Mouse (Mus musculus): ENCODE data around the gene 9130019O22Rik. TPM values are rescaled to one million over a fixed set of nuclear protein-coding genes. Genes with fewer than 3 reads are reported as not detected.
"Not testable (repeated sequence)": the region's sequence is repeated elsewhere in the genome, so short reads cannot be mapped to it uniquely, and the experiment has no call there.

9130019O22Rik gene
- total RNA-seq, 2 experiments from 2014 or later: 2.8 to 3.1 TPM

GRCm38 (mm10) chr7:127388201-127388600 is 1.2 kb upstream of the 9130019O22Rik start:
- intact Hi-C loops (cut with DNase I); DNase-seq (ENCODE audit: extremely low spot score in 1 of 2, low spot score in 2 of 2): not testable (repeated sequence)

DNA sequence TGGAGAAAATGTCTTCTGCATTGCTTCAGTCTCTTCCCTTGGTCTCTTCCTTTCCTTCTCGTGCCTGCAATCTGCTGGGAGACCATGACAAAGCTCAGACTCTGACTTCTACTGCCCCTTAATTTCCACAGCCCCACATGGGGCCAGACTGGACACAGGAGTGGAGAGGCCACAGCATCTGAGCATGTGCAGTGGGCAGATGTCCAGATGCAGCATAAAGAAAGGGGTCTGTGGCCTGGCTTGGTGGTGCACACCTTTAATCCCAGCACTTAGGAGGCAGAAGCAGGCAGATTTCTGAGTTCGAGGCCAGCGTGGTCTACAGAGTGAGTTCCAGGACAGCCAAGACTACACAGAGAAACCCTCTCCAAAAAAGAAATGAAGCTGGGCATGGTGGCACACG is 1.4 kb downstream of the 9130019O22Rik start:
- intact Hi-C loops (cut with DNase I); DNase-seq (ENCODE audit: extremely low spot score in 1 of 2, low spot score in 2 of 2): not testable (repeated sequence)

DNA sequence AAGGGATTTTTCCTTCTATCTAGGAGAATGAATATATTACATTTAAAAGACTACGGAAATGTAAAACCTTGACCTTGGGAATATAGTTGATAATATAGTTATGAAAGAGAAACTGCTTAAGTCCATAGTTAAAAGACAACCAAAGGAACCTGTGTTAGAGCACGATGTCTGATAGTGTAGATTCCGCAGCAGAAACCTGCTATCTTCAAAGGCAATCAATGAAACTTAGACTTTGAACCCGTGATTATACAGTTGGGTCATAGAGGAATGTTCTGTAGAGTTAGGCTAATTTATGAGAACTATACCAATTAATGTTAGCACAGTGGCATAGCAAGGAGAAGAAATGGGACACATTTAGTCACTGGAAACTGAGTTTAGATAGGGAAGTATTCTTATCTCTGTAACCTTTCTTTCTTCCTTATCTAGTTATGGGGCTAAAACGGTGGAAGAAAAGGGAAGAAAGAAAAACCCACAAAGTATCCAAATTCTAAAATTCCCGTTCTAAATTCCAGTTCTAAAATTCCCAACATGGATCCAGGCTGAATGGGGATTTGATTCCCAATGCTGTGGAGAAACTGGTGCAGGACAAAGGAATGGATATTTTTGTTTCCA is 8.6 kb downstream of the 9130019O22Rik start:
- no peak for DNase-seq (ENCODE audit: extremely low spot score in 1 of 2, low spot score in 2 of 2)
- intact Hi-C loops (cut with DNase I): no loop called here

DNA sequence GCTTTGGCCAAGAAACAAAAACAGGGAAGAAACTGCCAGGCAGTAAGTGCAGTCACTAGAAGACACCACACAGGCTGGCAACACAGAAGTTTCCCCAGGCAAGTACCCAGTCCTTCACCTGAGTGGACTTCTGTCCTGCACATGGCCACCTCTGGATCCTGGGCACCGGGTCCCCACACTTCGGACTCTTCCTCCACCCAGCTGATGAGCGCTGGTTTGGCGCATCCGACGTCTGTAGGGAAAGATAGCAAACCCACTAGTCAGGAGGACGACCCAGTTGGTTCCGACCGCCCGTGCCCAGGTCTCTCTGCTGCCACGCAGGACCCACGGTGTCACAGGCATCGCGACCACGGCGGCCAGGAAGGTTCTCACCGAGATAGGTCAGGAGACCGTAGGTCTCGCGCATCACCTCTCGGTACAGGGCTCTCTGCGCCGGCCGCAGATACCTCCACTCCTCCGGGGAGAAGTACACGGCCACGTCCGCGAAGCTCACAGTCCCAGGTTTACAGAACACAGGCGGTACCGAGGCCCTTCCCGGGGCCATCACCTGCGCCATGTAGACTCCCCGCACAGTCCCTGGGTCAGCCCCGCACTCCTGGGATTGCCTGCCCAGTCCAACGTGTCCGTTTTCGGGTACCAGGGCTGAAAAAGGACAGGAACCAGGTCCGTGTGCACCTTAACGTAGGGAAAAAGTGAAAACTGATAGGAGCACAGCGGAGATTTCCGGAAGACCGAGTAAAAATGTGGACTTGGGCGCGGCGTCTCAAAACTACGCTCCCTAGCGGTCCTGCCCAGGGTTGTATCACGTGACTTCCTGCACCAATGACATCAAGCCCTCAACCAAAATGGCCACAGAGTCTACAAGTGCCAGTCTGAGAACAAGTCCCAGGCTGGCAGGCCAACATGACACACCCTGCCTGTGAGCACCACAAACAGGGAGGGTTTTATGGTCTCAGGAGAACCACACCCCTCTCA is 11.4 kb downstream of the 9130019O22Rik start, which contains the start of gene Zfp747:
Gene Zfp747, minus strand, starts transcription at position 780 of the 975 bp plus-strand sequence.
- intact Hi-C loops (cut with DNase I): not testable (repeated sequence)
- peak; percentile 91 to 93 for DNase-seq (ENCODE audit: extremely low spot score in 1 of 2, low spot score in 2 of 2)

GRCm38 (mm10) chr7:127371870-127372269 is 15.1 kb downstream of the 9130019O22Rik start:
- intact Hi-C loops (cut with DNase I); DNase-seq (ENCODE audit: extremely low spot score in 1 of 2, low spot score in 2 of 2): not testable (repeated sequence)

- intact Hi-C loops (cut with DNase I): no loop called here
Observed at GRCm38 (mm10) chr7:127371213-127371612, 15.8 kb downstream of the 9130019O22Rik start.

GRCm38 (mm10) chr7:127366249-127366648 is 20.7 kb downstream of the 9130019O22Rik start:
- no peak for DNase-seq (ENCODE audit: extremely low spot score in 1 of 2, low spot score in 2 of 2)
- intact Hi-C loops (cut with DNase I): no loop called here

More at GRCm38 (mm10) chr7:127371213-127371612, 15.8 kb downstream of the 9130019O22Rik start:
- no peak for DNase-seq (ENCODE audit: extremely low spot score in 1 of 2, low spot score in 2 of 2)

- intact Hi-C loops (cut with DNase I): loop anchor here (5.0 kb wide), 2 partner anchors 108 to 133 kb away; no protein-coding TSS in a partner anchor
- DNase-seq (ENCODE audit: extremely low spot score in 1 of 2, low spot score in 2 of 2): no peak
Observed at GRCm38 (mm10) chr7:127364166-127364565, 22.8 kb downstream of the 9130019O22Rik start.

DNA sequence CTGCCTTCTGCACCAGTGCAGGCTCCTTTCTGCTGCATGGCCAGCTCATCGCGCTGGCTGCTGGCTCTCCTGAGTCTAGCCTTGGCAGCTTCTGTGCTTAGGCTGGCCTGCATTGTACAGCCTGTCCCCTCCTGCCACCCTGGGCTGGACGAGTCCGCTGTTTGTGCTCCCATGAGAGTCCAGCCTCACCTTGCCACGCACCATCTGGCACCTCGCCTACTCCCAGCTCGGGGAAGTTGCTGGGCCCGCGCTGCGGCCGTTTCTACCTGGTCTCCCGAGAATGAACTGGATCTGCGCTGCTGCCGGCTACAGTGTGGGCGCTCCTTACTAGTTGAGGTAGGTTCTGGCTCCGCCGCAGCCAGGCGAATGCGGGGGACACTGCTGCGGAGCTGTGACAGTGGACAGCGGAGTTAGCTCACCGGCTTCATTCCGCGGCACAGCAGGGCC is 23.5 kb downstream of the 9130019O22Rik start:
- DNase-seq (ENCODE audit: extremely low spot score in 1 of 2, low spot score in 2 of 2): peak in 1 of 2 experiments; percentile 38
- intact Hi-C loops (cut with DNase I): loop anchor here (5.0 kb wide), 2 partner anchors 109 to 134 kb away; no protein-coding TSS in a partner anchor

GRCm38 (mm10) chr7:127362418-127362817 is 24.5 kb downstream of the 9130019O22Rik start:
- intact Hi-C loops (cut with DNase I): loop anchor here (5.0 kb wide), 2 partner anchors 110 to 135 kb away; no protein-coding TSS in a partner anchor
- DNase-seq (ENCODE audit: extremely low spot score in 1 of 2, low spot score in 2 of 2): not testable (repeated sequence)

DNA sequence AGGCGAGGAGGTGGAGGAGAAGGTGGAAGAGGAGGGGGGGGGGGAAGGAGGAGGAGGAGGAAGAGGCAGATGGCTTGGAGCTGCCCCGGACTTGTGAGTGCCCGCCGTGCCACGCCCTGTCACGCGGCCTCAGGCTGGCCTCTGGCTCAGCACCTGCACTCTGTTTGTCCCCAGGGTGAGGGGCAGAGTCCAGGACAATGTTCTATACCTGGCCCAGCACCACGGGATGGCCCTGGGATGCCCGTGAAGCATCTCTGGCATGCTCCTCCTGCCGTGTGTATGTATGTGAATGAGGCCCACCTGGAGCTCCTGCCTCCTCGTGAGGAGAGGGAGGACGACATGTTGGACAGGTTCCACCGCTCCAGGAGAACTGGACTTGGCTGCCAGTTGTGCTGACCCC is 25.5 kb downstream of the 9130019O22Rik start:
- intact Hi-C loops (cut with DNase I): loop anchor here (5.0 kb wide), 2 partner anchors 111 to 136 kb away; no protein-coding TSS in a partner anchor
- DNase-seq (ENCODE audit: extremely low spot score in 1 of 2, low spot score in 2 of 2): peak in 1 of 2 experiments; percentile 38

DNA sequence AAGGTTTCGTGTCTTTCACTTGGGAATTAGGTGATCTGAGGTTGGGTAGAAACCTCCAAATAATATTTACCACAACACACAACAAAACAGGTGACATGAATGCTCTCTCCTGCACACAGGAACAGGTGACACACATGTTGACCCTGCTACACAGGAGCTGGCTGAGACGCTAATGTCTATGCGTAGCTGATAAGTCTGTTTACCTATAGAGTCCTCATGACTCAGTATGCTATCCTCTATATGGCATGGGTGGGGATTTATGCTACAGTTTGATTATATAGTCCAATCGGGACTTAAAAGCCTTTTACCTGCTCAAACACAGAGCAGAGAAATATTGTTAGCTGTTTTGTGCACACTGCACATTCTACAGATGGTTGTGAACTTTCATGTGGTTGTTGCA is 26.7 kb downstream of the 9130019O22Rik start:
- intact Hi-C loops (cut with DNase I): loop anchor here (5.0 kb wide), 2 partner anchors 112 to 137 kb away; no protein-coding TSS in a partner anchor
- DNase-seq (ENCODE audit: extremely low spot score in 1 of 2, low spot score in 2 of 2): no peak

GRCm38 (mm10) chr7:127358472-127358871 is 28.5 kb downstream of the 9130019O22Rik start:
- no peak for DNase-seq (ENCODE audit: extremely low spot score in 1 of 2, low spot score in 2 of 2)
- intact Hi-C loops (cut with DNase I): no loop called here

GRCm38 (mm10) chr7:127357871-127358270 is 29.1 kb downstream of the 9130019O22Rik start:
- DNase-seq (ENCODE audit: extremely low spot score in 1 of 2, low spot score in 2 of 2): no peak
- intact Hi-C loops (cut with DNase I): no loop called here

DNA sequence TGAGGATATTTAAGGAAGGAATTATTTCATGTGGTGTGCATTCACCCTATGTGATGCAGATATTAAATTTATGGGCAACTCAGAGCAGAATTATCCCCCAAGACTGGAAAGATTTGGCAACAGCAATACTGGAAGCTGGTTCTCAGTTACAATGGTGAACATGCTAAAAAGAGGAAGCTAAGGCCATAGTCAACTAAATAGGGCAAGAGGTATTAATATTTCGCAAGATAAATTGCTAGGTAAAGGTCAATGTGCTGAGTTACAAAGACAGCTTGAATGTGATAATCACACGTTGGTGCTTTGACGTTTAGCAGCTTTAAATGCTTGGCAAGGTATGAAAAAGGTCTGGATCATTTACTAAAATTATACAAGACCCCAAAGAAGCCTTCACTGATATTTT is 31.2 kb downstream of the 9130019O22Rik start:
- DNase-seq (ENCODE audit: extremely low spot score in 1 of 2, low spot score in 2 of 2): no peak
- intact Hi-C loops (cut with DNase I): no loop called here

DNA sequence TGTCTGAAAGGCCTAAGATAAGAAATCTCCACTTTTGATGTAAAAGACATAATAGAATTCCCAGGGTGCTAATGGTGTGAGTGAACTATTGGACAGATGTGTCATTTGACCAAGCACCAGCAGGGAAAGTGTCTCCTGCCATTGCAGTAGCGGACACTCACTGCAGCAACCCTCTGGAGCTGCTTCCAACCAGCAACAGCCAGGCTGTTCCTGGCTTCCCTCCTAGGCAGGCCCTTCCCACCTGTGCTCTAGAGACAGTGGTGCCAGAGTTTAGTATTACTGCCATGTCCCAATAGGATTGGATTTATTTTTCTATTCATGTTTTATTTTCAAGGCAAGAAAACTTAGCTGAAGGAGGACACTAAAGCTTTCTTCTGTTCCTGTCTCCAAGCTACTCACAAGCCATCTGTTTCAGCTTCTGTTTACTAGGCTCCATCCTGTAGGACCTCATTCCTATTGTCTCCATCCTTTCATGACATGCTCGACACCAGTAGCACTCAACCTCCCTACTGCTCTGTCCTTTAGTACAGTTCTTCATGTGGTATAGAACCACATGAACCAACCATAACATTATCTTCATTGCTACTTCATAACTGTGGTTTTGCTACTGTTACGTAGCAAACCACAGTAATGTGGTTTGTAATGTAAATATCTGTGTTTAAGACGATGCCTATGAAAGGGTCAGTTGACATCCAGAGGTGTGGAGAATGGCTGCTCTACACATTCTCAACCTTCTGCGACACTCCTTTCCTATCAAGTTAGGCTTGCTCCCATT is 35.5 kb downstream of the 9130019O22Rik start:
- intact Hi-C loops (cut with DNase I): no loop called here
- DNase-seq (ENCODE audit: extremely low spot score in 1 of 2, low spot score in 2 of 2): no peak

DNA sequence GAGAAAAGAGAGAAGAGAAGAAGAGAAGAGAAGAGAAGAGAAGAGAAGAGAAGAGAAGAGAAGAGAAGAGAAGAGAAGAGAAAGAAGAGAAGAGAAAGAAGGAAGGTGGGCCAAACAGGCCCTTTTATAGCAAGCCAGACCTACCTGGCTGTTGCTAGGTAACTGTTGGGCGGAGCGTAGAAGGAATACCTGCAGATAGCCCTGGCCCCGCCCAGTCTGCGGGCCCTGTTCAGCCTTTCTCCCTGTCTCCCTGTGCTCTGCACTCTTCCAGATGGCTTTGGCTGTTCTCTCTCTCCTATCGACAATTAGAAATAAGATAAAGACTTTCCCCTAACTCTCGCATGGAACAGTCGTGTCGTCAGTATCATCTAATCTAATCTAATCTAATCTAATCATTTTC is 40.3 kb downstream of the 9130019O22Rik start:
- intact Hi-C loops (cut with DNase I): no loop called here
- no peak for DNase-seq (ENCODE audit: extremely low spot score in 1 of 2, low spot score in 2 of 2)

- peak; percentile 84 to 96 for DNase-seq (ENCODE audit: extremely low spot score in 1 of 2, low spot score in 2 of 2)
- intact Hi-C loops (cut with DNase I): no loop called here
Observed at GRCm38 (mm10) chr7:127345512-127346325, 41.2 kb downstream of the 9130019O22Rik start, which contains the start of gene Zfp768. Zfp768 (minus strand) TSS chr7:127345589.

Measured in left cerebral cortex, postnatal 10 days (tissue).